Mouse (Mus musculus) urinary bladder, postnatal 4 days (tissue): ENCODE measurements at regions not wholly inside any gene's neighbourhood (a gene's known extent, or its start where the extent isn't known, plus 50 kb on each side); places are given as distances from the start of the nearest gene placed in this dataset.

Experiments used
- DNase-seq, 2 experiments: peaks; one replicate each; pipeline ENCODE4 v3.0.0; 2021 to 2022; ENCODE audit warnings: low spot score in 2 of 2

- DNase-seq = no peak
These were observed 54.1 kb downstream of the Nog start for GRCm38 (mm10) chr11:89247991-89248390.

GRCm38 (mm10) chr11:89243370-89243769 is 58.8 kb downstream of the Nog start:
- DNase-seq = no peak

DNA sequence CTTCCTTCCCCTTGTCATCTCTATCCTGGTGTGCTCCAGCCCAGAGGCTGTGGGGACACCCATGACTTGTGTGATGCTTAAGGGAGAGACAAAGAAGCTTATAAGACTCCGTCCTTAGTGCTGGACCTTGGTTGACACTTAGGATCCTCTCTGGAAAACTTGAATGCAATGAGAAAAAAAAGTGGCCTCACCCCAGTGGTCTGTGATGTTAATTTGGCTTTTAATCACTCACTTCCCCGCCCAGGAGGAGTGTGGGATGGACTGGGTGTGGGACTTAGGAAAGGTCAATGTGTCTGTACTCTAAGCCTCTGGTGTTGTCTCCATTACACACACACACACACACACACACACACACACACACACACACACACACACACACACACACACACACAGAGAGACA is 60.0 kb downstream of the Nog start:
- DNase-seq = no peak

- no peak for DNase-seq
These were observed 62.2 kb downstream of the Nog start for GRCm38 (mm10) chr11:89239891-89240290.

- DNase-seq = no peak
These were observed 65.2 kb downstream of the Nog start for GRCm38 (mm10) chr11:89236904-89237303.

GRCm38 (mm10) chr11:89232884-89233480 is 69.2 kb downstream of the Nog start:
- no peak for DNase-seq

GRCm38 (mm10) chr11:89229726-89230125 is 72.4 kb downstream of the Nog start:
- peak in 1 of 2 experiments; percentile 30 for DNase-seq

DNA sequence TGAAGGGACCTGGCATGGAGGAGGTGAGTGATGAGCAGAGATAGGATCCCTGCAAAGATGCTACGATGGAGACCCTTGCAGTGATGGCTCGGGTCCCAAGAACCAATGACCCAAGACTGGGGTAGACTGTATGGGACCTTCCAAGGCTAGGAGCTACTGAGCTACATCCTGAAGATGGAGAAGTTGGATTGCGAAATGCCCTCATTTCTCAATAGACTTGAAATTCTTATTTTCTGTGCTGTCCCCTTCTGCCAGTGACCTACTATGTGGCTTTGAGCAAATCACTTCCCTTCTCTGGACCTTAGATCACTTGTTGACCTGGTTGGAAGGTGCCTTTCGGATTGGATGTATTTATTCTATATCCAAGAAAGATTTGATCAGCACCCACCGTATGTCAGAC is 88.9 kb downstream of the Nog start:
- DNase-seq = no peak

DNA sequence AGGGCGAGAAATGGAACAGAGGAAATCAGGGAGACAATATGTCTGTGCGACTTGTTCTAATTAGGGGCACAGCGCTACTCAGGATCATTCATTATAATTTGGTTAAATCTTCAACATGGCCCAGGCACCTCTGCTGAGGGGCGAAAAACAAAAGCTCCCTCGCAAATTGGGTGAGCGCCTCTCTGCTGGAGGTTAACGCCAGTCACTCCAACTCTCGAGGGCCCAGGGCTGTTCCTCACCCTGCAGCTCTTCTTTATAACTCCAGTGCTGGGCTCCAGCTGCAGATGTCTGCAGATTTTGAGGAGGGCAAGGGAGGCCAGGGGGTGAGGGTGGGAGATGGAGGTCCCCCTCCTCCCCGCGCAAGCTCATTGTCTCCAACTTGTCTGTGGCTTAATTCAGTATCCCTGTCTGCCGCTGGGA is 92.6 kb downstream of the Nog start:
- no peak for DNase-seq

DNA sequence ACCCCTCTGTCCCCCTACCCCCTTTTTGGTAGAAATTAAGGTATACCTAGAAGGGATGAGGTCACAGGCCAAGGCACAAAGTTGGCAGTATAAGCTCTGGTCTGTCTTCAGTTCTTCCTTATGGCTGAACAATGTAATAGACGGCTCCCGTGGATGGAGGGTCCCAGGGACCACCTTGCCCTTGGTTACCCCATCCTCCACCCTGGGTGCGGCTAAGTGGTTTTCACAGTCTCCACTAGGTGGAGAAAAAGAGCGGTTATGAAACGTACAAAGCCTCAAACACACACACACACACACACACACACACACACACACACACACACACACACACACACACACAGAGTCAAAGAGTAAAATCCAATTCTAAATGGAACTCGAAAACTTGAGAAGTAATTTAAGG is 93.1 kb downstream of the Nog start:
- DNase-seq = no peak

DNA sequence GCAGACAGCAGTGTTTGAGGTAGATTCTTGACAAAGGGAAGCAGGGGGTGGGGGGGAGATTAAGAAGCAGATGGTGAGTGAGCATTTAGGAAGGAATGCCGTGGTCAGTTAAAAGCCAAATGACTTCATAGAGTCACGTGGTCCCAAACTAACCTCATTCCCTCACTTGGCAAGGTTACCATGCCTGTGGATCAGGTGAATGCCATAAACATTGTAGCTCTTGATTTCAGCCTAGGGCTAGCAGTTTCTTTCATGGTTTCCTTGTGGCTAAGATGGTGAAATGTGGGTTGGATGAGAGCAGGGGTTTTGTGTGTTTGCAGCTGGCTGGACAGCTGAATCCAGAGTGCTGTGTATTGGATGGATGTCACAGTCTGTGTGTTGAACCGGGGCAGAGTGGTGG is 95.3 kb downstream of the Nog start:
- no peak for DNase-seq

GRCm38 (mm10) chr11:89204948-89205545 is 97.1 kb downstream of the Nog start:
- no peak for DNase-seq

DNA sequence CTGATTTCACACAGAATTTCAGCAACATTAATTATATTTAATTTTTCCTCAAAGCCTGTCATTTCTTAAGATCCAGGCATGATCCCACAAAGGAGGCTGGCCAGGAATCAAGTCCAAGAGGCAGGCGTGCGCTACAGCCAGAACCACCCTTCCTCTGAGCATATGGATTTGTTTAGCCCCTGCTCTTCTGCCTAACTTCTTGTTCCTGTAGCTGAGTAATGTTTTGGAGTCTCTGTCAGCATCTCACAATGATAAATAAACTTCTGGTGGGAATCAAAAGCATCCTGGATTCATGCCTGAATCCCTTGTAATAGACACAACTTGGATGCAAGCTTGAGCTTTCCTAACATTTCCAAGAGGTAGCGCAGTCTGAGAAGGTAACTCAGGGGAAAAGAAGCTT is 101.7 kb downstream of the Nog start:
- DNase-seq = no peak

DNA sequence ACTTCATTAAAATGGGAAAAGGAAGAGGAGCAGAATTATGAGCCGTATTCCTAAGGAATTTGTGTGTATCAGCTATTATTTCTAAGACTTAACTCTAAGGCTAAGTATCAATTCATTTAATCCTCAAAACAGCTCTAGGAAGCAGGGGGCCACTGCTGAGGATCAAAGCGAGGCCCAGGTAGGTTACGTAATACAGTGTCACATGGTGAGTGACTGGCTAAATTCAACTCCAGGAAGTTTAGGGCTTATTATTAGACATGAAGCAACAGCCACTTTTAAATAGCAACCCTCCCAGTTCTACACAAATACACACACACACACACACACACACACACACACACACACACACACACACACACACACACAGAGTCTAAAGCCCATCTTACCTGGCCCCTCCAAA is 109.3 kb downstream of the Nog start:
- DNase-seq = no peak

- peak; percentile 89 to 90 for DNase-seq
These were observed 113.4 kb downstream of the Gm525 start for GRCm38 (mm10) chr11:89186911-89187621.

- DNase-seq = peak in 1 of 2 experiments; percentile 25
These were observed 112.2 kb downstream of the Gm525 start for GRCm38 (mm10) chr11:89185862-89186261.

- DNase-seq = no peak
These were observed 107.8 kb downstream of the Gm525 start for GRCm38 (mm10) chr11:89181471-89181870.

GRCm38 (mm10) chr11:89178436-89178835 is 104.8 kb downstream of the Gm525 start:
- DNase-seq = no peak

DNA sequence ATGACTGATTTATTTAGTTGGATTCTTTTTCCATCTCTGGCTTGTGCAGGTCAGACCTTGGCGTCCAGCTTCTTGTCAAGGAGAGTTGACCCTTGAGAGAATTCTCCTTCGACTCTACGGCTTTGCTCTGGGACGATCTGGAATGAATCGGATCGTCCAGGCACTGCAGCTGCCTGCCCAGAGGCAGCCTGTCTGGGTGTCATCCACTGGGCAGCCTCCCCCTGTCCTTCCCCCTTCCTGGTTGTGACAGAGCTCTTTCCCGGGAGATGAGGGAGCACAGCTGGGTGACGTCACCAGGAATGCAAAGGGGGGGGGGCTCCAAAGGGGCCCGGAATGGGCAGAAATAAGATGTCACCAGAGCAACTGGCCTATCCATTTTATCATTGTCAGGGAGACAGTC is 101.9 kb downstream of the Gm525 start:
- DNase-seq = no peak

GRCm38 (mm10) chr11:89174967-89175366 is 101.3 kb downstream of the Gm525 start:
- no peak for DNase-seq

GRCm38 (mm10) chr11:89165278-89165677 is 91.6 kb downstream of the Gm525 start:
- peak; percentile 60 to 90 for DNase-seq

DNA sequence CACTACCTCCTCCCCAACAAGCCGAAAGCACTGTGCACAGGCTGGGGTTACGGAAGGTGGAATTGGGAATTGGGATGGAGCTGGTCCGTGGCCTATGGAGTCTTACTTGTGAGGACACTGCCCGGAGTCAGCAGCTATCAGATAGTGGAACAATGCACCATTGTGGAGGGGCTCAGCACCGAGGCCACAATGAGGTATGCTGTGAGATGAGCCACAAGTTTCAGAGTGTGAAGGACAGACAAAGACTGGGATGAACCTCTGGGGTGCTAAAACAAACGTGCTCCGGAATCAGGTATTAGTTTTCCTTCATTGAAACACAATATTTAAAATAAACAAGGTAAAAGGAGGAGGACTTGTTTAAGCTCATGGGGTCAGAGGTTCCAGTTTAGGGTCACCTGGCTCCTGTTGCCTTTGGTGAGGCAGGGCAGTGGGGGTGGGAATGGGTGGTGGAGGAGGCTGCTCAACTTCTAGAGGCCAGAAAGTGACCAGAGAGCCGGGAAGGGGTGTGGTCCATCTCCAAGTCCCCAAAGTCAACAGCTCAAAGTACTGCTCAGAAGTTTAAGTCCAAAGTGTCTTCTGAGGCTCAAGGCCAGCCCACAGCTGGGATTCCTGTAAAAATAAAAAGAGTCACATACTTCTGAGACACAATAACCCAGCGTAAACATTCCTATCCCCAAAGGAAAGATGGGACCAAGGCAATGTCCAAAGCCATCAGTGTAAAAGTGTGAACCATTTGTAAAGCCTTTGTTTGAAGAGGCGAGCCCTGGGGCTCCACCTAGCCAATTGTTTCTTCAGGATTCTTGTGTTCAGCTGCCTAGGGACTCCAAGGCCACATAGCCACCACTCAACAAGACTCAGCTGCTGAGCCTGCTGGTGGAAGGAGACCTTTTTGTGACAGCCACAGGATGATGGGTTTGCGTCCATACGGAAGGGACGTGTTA is 80.1 kb downstream of the Gm525 start:
- DNase-seq = no peak
